Mouse (Mus musculus): Measurements from ENCODE around the gene Olfr1369-ps1. TPM values are rescaled to one million over a fixed set of nuclear protein-coding genes. Genes with fewer than 3 reads are reported as not detected.
A peak's percentile ranks its signal among the peaks of the same experiment; 100 is the strongest.

Olfr1369-ps1 gene
- polyA plus RNA-seq, 1 experiment: not detected

DNA sequence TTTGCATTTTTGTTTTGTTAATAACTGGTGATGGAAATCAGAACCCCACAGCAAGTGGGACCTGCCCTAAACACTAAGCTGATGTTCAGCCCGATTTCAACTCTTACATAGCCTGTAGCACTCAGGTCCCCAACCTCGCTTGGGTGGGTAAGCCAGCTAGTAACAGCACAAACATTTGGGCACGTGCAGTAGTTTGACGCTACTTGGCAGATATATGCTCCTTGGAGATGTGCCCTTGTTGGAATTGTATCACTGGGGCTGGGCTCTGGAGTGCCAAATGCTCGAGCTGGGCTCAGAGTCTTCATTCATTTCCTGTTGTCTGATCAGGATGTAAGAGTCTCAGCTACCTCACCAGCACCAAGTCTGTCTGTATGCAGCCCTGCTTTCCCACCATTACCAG is 51.3 kb downstream of the Olfr1369-ps1 start:
- Histone ChIP-seq H3K27ac (ENCODE audit: control insufficient read depth, insufficient read depth, low read depth, low read length, poor library complexity) (no peak overlapping the region), H3K4me1 (ENCODE audit: control insufficient read depth, insufficient read depth, low read length) (no peaks in the 10 kb centered on the region; the same call in 1 of the 2 replicates), H3K4me3 (replicated peaks; ENCODE audit: control insufficient read depth, low read depth, low read length) (no peak overlapping the region)
- no peak for TF ChIP-seq CTCF (IDR thresholded peaks at IDR 0.05; ENCODE audit: control insufficient read depth, insufficient read depth, low read length)
- TF ChIP-seq POLR2A (IDR thresholded peaks at IDR 0.05; ENCODE audit: borderline replicate concordance, control insufficient read depth, low read depth, low read length): no peak
- WGBS: 70% methylated on average over 5 of the region's 5 CpGs

DNA sequence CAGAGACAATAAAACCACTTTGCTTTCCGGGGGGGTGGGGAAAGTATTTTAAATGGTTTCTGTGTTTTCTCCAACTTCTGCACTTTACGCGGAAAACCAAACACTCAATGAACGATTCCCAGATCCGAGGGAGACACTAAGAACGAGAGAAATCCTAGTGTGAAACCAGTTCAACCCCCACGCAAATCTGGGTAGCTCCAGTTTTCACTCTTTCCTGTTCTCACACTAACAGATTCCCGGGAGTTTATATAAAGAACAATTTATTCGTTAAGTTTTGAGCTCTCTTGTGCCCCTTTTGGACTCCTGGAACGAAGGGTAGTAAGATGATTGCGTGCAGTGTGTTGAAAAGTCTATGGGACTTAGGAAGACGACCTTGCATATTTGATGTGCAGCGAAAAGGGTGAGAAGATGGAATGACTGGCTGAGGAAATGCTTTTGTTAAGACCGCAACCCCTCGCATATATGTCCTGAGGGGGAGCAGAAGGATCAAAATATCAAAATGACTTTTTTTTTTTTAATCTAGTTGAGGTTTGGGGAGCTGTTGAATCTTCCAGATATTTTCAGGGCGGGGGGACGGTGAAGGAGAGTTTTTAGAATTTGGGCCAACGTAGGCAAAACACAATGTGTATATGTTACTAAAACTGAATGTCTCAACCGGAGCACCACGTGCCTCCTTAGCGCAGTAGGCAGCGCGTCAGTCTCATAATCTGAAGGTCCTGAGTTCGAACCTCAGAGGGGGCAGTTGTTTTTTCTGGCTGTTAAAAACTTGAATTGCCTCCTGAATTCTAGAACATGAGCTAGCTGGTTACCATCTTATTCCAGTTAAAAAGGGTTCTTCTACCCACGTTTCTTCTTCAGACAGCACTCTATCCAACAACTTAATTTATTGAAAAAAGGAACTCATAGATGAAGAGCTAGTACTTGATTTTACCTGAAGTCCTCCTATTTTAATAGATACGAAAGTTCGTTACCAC is 55.9 kb downstream of the Olfr1369-ps1 start:
- under 1% methylated on average over 27 of the region's 27 CpGs for WGBS
- H3K4me1 ChIP-seq (ENCODE audit: control insufficient read depth, insufficient read depth, low read length): no peaks in the 10 kb centered on the region
- no peak overlapping the region for H3K27ac ChIP-seq (ENCODE audit: control insufficient read depth, insufficient read depth, low read depth, low read length, poor library complexity)
- TF ChIP-seq POLR2A (IDR thresholded peaks at IDR 0.05; ENCODE audit: borderline replicate concordance, control insufficient read depth, low read depth, low read length) (no peak), CTCF (IDR thresholded peaks at IDR 0.05; ENCODE audit: control insufficient read depth, insufficient read depth, low read length) (no peak)
- peak overlapping the region; percentile 23 for H3K4me3 ChIP-seq (replicated peaks; ENCODE audit: control insufficient read depth, low read depth, low read length)

DNA sequence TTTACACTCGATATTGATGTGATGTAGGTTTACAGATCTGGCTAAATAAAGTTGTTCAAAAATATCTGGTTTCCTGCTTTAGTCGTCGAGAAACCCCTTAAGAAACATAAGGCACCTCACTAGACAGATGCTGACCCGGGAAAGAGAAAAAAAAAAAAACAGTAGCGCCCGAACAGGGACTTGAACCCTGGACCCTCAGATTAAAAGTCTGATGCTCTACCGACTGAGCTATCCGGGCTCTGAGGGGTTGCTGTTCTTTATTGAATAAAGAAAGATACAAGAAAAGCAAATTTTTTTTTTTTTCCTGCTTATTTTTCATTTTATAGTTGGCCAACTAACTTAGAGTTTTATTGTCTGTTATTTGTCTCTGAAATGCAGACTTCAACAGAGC is 56.6 kb downstream of the Olfr1369-ps1 start:
- TF ChIP-seq CTCF (IDR thresholded peaks at IDR 0.05; ENCODE audit: control insufficient read depth, insufficient read depth, low read length) (no peak), POLR2A (IDR thresholded peaks at IDR 0.05; ENCODE audit: borderline replicate concordance, control insufficient read depth, low read depth, low read length) (no peak)
- H3K4me1 ChIP-seq (ENCODE audit: control insufficient read depth, insufficient read depth, low read length): no peaks in the 10 kb centered on the region
- WGBS: under 1% methylated on average over 8 of the region's 8 CpGs
- H3K27ac ChIP-seq (ENCODE audit: control insufficient read depth, insufficient read depth, low read depth, low read length, poor library complexity): no peak overlapping the region
- peak overlapping the region; percentile 17 for H3K4me3 ChIP-seq (replicated peaks; ENCODE audit: control insufficient read depth, low read depth, low read length)

DNA sequence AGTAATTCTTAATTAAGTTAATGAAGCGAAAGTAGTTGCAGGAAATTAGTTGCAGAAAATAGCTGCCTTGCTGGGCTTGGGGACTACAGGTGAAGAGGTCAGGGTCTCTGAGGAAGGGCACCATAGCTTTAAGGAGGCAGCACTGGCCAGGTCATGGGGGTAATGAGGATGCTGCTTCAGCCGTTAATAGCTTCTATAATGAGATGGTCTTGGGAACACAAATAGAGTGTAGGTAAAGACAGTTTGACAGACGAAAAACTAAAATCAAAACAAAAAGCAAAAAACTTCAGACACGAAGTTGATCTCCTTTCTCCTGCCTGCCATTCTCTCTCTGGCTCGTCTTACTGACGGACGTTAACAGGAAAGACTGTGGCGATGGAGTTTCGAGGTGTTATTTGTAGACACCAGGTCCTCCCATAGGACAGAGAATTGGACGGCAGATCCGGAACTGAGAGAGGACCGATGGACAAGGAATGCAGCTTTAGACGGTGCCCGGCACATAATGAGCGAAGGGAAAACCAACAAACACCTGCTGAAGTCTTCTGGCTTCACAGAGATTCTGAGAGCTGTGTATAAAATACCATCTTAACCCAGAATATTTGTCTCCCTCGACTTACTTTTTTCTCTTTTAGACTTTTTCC is 57.2 kb downstream of the Olfr1369-ps1 start:
- H3K27ac ChIP-seq (ENCODE audit: control insufficient read depth, insufficient read depth, low read depth, low read length, poor library complexity): peak overlapping the region; percentile 61

More for the DNA sequence above, 57.2 kb downstream of the Olfr1369-ps1 start:
- H3K4me3 ChIP-seq (replicated peaks; ENCODE audit: control insufficient read depth, low read depth, low read length): peak overlapping the region; percentile 94
- WGBS: under 1% methylated on average over 16 of the region's 16 CpGs
- TF ChIP-seq POLR2A (IDR thresholded peaks at IDR 0.05; ENCODE audit: borderline replicate concordance, control insufficient read depth, low read depth, low read length) (no peak), CTCF (IDR thresholded peaks at IDR 0.05; ENCODE audit: control insufficient read depth, insufficient read depth, low read length) (no peak)
- H3K4me1 ChIP-seq (ENCODE audit: control insufficient read depth, insufficient read depth, low read length): no peaks in the 10 kb centered on the region

Other genes starting within 250 kb of the Olfr1369-ps1 start
- not detected in 2 replicates for gene Olfr1370, start 36.5 kb upstream of the Olfr1369-ps1 start, polyA plus RNA-seq (2011; ENCODE audit: insufficient read depth, insufficient read length, low replicate concordance, missing spikeins)
- gene Olfr263, start 18.2 kb downstream of the Olfr1369-ps1 start, polyA plus RNA-seq (2011; ENCODE audit: insufficient read depth, insufficient read length, low replicate concordance, missing spikeins): not detected in 2 replicates
- gene Olfr1368, start 34.4 kb downstream of the Olfr1369-ps1 start, polyA plus RNA-seq (2011; ENCODE audit: insufficient read depth, insufficient read length, low replicate concordance, missing spikeins): not detected in 2 replicates
- 41.4 and 45.6 TPM in 2 replicates for gene Trim27, start 68.0 kb downstream of the Olfr1369-ps1 start, polyA plus RNA-seq (2011; ENCODE audit: insufficient read depth, insufficient read length, low replicate concordance, missing spikeins)
- not detected in 2 replicates for gene Gpx5, start 181.2 kb downstream of the Olfr1369-ps1 start, polyA plus RNA-seq (2011; ENCODE audit: insufficient read depth, insufficient read length, low replicate concordance, missing spikeins)
- gene Gpx6, start 200.6 kb downstream of the Olfr1369-ps1 start, polyA plus RNA-seq (2011; ENCODE audit: insufficient read depth, insufficient read length, low replicate concordance, missing spikeins): not detected in 2 replicates
- not detected in 2 replicates for gene Olfr1367, start 235.4 kb downstream of the Olfr1369-ps1 start, polyA plus RNA-seq (2011; ENCODE audit: insufficient read depth, insufficient read length, low replicate concordance, missing spikeins)

Measured in bone marrow, adult 2 months (tissue).